Mouse (Mus musculus): ENCODE data around the gene Raet1e. TPM values are rescaled to one million over a fixed set of nuclear protein-coding genes. Genes with fewer than 3 reads are reported as not detected.
"Not testable (repeated sequence)": the region's sequence is repeated elsewhere in the genome, so short reads cannot be mapped to it uniquely, and the experiment has no call there.

The Raet1e gene
- polyA plus RNA-seq, 1 experiment from 2014 or later = 12.2 TPM

- H3K4me1 ChIP-seq = peaks cover 8% of the 10 kb centered on the region; the same call in 1 of the 2 replicates
- no peak overlapping the region for H3K27ac ChIP-seq (replicated peaks)
- no peak for DNase-seq (ENCODE audit: low spot score)
- no peaks in the 10 kb centered on the region for H3K36me3 ChIP-seq (replicated peaks)
- no peak overlapping the region for H3K4me3 ChIP-seq
- H3K9me3 ChIP-seq = no peaks in the 10 kb centered on the region
- WGBS = 75% methylated on average over 5 of the region's 5 CpGs
- no peaks in the 10 kb centered on the region for H3K27me3 ChIP-seq (replicated peaks; ENCODE audit: low read depth, poor library complexity, severe bottlenecking)
Measured at GRCm38 (mm10) chr10:22302344-22303057, 144.1 kb downstream of the Raet1e start.

- no peak overlapping the region for H3K4me3 ChIP-seq
- H3K36me3 ChIP-seq (replicated peaks) = no peaks in the 10 kb centered on the region
- WGBS = 91% methylated on average over 6 of the region's 6 CpGs
- H3K27me3 ChIP-seq (replicated peaks; ENCODE audit: low read depth, poor library complexity, severe bottlenecking) = no peaks in the 10 kb centered on the region
- no peaks in the 10 kb centered on the region for H3K9me3 ChIP-seq
- no peaks in the 10 kb centered on the region for H3K4me1 ChIP-seq
- no peak overlapping the region for H3K27ac ChIP-seq (replicated peaks)
- no peak for DNase-seq (ENCODE audit: low spot score)
Measured at GRCm38 (mm10) chr10:22303736-22304135, 145.4 kb downstream of the Raet1e start.

- no peak overlapping the region for H3K27ac ChIP-seq (replicated peaks)
- no peaks in the 10 kb centered on the region for H3K9me3 ChIP-seq
- no peaks in the 10 kb centered on the region for H3K27me3 ChIP-seq (replicated peaks; ENCODE audit: low read depth, poor library complexity, severe bottlenecking)
- DNase-seq (ENCODE audit: low spot score) = no peak
- 82% methylated on average over 4 of the region's 4 CpGs for WGBS
- H3K36me3 ChIP-seq (replicated peaks) = no peaks in the 10 kb centered on the region
- no peaks in the 10 kb centered on the region for H3K4me1 ChIP-seq
- H3K4me3 ChIP-seq = no peak overlapping the region
Measured at GRCm38 (mm10) chr10:22305801-22306200, 147.4 kb downstream of the Raet1e start.

- no peak for DNase-seq (ENCODE audit: low spot score)
- no peak overlapping the region for H3K4me3 ChIP-seq
- H3K36me3 ChIP-seq (replicated peaks) = no peaks in the 10 kb centered on the region
- no peak overlapping the region for H3K27ac ChIP-seq (replicated peaks)
- no peaks in the 10 kb centered on the region for H3K4me1 ChIP-seq
- no peaks in the 10 kb centered on the region for H3K27me3 ChIP-seq (replicated peaks; ENCODE audit: low read depth, poor library complexity, severe bottlenecking)
- no peaks in the 10 kb centered on the region for H3K9me3 ChIP-seq
- WGBS = 65% methylated on average over 4 of the region's 4 CpGs
Measured at GRCm38 (mm10) chr10:22306452-22306851, 148.1 kb downstream of the Raet1e start.

GRCm38 (mm10) chr10:22308221-22308620 is 149.9 kb downstream of the Raet1e start:
- no peak for DNase-seq (ENCODE audit: low spot score)
- Histone ChIP-seq H3K4me3 (no peak overlapping the region), H3K9me3 (no peaks in the 10 kb centered on the region), H3K4me1 (no peaks in the 10 kb centered on the region), H3K36me3 (replicated peaks) (no peaks in the 10 kb centered on the region), H3K27ac (replicated peaks) (no peak overlapping the region), H3K27me3 (replicated peaks; ENCODE audit: low read depth, poor library complexity, severe bottlenecking) (no peaks in the 10 kb centered on the region)
- 67% methylated on average over 1 of the region's 1 CpGs for WGBS

- Histone ChIP-seq H3K9me3 (no peaks in the 10 kb centered on the region), H3K4me1 (no peaks in the 10 kb centered on the region), H3K27ac (replicated peaks) (no peak overlapping the region), H3K36me3 (replicated peaks) (no peaks in the 10 kb centered on the region), H3K27me3 (replicated peaks; ENCODE audit: low read depth, poor library complexity, severe bottlenecking) (no peaks in the 10 kb centered on the region), H3K4me3 (no peak overlapping the region)
- WGBS = 90% methylated on average over 2 of the region's 2 CpGs
- no peak for DNase-seq (ENCODE audit: low spot score)
Measured at GRCm38 (mm10) chr10:22322858-22323257, 164.5 kb downstream of the Raet1e start.

- H3K27me3 ChIP-seq (replicated peaks; ENCODE audit: low read depth, poor library complexity, severe bottlenecking); H3K9me3 ChIP-seq; H3K4me3 ChIP-seq; H3K27ac ChIP-seq (replicated peaks); H3K36me3 ChIP-seq (replicated peaks); DNase-seq (ENCODE audit: low spot score); H3K4me1 ChIP-seq: not testable (repeated sequence)
- 85% methylated on average over 4 of the region's 4 CpGs for WGBS
Measured at GRCm38 (mm10) chr10:22345721-22346120, 187.4 kb downstream of the Raet1e start.

- H3K4me1 ChIP-seq; H3K9me3 ChIP-seq; H3K36me3 ChIP-seq (replicated peaks); DNase-seq (ENCODE audit: low spot score); H3K27me3 ChIP-seq (replicated peaks; ENCODE audit: low read depth, poor library complexity, severe bottlenecking); H3K27ac ChIP-seq (replicated peaks); H3K4me3 ChIP-seq: not testable (repeated sequence)
- WGBS = 87% methylated on average over 6 of the region's 6 CpGs
Measured at GRCm38 (mm10) chr10:22353548-22354195, 195.3 kb downstream of the Raet1e start.

- not testable (repeated sequence) for H3K4me3 ChIP-seq; DNase-seq (ENCODE audit: low spot score); H3K9me3 ChIP-seq; H3K4me1 ChIP-seq; H3K27me3 ChIP-seq (replicated peaks; ENCODE audit: low read depth, poor library complexity, severe bottlenecking); H3K36me3 ChIP-seq (replicated peaks); H3K27ac ChIP-seq (replicated peaks)
- 86% methylated on average over 2 of the region's 2 CpGs for WGBS
Measured at GRCm38 (mm10) chr10:22354196-22354574, 195.8 kb downstream of the Raet1e start.

GRCm38 (mm10) chr10:22357373-22357772 is 199.0 kb downstream of the Raet1e start:
- not testable (repeated sequence) for H3K27ac ChIP-seq (replicated peaks); DNase-seq (ENCODE audit: low spot score); H3K4me1 ChIP-seq; H3K4me3 ChIP-seq; H3K36me3 ChIP-seq (replicated peaks); H3K9me3 ChIP-seq; H3K27me3 ChIP-seq (replicated peaks; ENCODE audit: low read depth, poor library complexity, severe bottlenecking)
- 70% methylated on average over 1 of the region's 1 CpGs for WGBS

- H3K27me3 ChIP-seq (replicated peaks; ENCODE audit: low read depth, poor library complexity, severe bottlenecking); DNase-seq (ENCODE audit: low spot score); H3K4me1 ChIP-seq; H3K9me3 ChIP-seq; H3K27ac ChIP-seq (replicated peaks); H3K36me3 ChIP-seq (replicated peaks); H3K4me3 ChIP-seq: not testable (repeated sequence)
- WGBS = 76% methylated on average over 3 of the region's 3 CpGs
Measured at GRCm38 (mm10) chr10:22360252-22360651, 201.9 kb downstream of the Raet1e start, which contains the start of gene Raet1d. Gene Raet1d, plus strand, starts transcription at chr10:22360552.

GRCm38 (mm10) chr10:22360957-22361356 is 202.6 kb downstream of the Raet1e start:
- H3K9me3 ChIP-seq; H3K27ac ChIP-seq (replicated peaks); H3K4me1 ChIP-seq; DNase-seq (ENCODE audit: low spot score); H3K27me3 ChIP-seq (replicated peaks; ENCODE audit: low read depth, poor library complexity, severe bottlenecking); H3K36me3 ChIP-seq (replicated peaks); H3K4me3 ChIP-seq: not testable (repeated sequence)
- 56% methylated on average over 2 of the region's 2 CpGs for WGBS
